Mouse (Mus musculus): ENCODE results near the gene Sytl4. TPM values are rescaled to one million over a fixed set of nuclear protein-coding genes. Genes with fewer than 3 reads are reported as not detected.

The Sytl4 gene
- under 1 TPM in 1 of 2 experiments, not detected in 1; 0.21 TPM for polyA plus RNA-seq (2017; shearing (Covaris generic))

DNA sequence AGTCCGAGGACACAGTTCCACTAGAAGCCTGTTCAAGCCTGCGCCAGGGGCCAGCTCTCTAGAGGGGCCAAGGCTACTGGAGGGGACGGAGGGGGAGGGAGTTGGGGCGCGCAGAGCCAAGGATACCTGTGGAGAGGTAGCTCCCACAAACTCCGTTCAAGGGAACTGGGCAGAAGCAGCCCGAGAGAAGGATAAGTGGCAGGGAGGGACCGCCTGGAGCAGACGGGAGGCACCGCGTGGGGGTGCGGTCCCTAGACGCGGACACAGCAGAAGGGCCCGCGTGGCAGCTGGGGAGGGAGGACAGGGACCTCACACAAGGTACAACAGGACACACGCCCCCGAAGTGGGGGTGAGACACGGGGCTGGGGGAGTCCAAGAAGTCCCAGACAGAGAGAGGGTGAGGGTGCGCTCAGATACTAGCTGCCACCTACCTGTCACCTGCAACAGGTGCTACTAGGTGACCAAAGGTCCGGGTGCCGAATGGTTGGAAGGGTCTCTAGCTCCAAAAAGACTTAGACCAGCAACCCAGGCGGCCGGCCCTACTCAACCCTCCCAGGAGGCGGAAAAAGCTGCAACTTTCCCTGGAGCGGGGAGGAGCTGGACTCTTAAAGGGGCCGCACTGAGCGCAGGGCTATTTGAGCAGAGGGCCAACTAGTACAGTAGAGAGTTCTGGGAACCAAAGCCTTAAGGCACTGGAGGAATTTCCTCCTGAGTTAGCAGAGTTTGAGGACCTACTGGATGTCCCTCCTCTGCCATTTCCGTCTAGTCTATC lies at the start of gene Sytl4:
TSS of gene Sytl4 (minus strand) at position 582 of the 772 bp plus-strand sequence.

DNA sequence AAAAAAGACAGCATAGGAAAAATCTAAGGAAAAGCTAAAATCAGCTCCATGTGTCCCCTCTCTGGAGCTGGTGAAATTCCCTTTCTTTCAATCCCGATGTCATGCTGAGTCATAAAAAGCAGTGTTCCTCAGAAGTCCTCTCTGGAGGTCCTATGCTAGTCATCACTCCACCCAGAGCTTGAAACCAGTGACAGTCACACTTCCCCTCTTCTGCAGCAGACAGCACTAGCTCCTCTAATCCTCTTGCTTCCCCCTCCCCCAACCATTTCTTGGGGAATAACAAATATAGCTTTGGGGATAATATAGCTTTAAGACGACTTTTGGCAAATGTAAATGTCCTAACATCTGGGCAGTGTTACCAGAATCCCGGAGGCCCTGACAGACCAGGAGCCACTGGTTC lies 73.4 kb downstream of the Sytl4 start, which contains the start of gene Srpx2:
TSS of gene Srpx2 (plus strand) at position 166 of the 400 bp plus-strand sequence.

DNA sequence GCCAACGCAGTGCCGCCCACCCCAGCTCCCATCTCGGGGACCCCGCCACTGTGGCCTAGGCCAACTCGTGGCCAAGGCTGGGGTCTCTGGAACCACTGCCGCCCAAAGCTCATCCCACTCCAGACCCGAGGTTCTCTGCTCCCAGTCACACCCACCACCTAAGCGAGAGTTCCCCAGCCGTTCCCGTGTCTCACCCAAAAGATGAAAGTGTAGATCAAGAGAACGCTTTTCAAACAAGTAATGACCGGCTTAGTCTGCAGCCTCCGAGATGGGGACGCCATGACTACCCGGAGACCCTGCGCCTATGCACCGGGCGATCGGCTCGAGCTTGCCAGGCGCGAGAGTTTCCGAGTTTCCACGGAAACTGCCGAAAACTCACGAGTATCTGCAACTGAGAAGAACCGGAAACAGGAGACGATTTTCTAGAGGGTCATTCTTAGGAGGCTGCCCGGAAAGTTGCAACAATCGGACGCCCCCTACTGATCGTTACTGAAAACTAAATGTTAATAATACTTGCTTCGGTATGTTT lies 83.5 kb downstream of the Sytl4 start, which contains the start of gene Tspan6:
TSS of gene Tspan6 (minus strand) at position 416 of the 529 bp plus-strand sequence.

Other genes starting within 250 kb of the Sytl4 start
- not detected for gene Tnmd, start 130.8 kb downstream of the Sytl4 start, polyA plus RNA-seq (2017; shearing (Covaris generic))
- gene Tspan6, start 83.4 kb downstream of the Sytl4 start, polyA plus RNA-seq (2017; shearing (Covaris generic)) = 1 to 10 TPM; 2.5 to 5.7 TPM
- under 1 TPM in 1 of 2 experiments, not detected in 1; 0.13 TPM for gene Srpx2, start 73.4 kb downstream of the Sytl4 start, polyA plus RNA-seq (2017; shearing (Covaris generic))
- 10 to 100 TPM; 49.6 to 53.4 TPM for gene Cstf2, start 77.4 kb upstream of the Sytl4 start, polyA plus RNA-seq (2017; shearing (Covaris generic))
- 1 to 10 TPM in 1 of 2 experiments, under 1 TPM in 1; 0.78 to 2.7 TPM for gene Xkrx, start 180.3 kb upstream of the Sytl4 start, polyA plus RNA-seq (2017; shearing (Covaris generic))
- not detected for gene Arl13a, start 205.7 kb upstream of the Sytl4 start, polyA plus RNA-seq (2017; shearing (Covaris generic))
- 1 to 10 TPM in 1 of 2 experiments, under 1 TPM in 1; 0.37 to 1.3 TPM for gene Nox1, start 240.1 kb upstream of the Sytl4 start, polyA plus RNA-seq (2017; shearing (Covaris generic))

All from activated CD4-positive, CD25-positive, alpha-beta regulatory T cell (primary cell).